Mouse (Mus musculus): ENCODE results near the gene Trim14. TPM values are rescaled to one million over a fixed set of nuclear protein-coding genes. Genes with fewer than 3 reads are reported as not detected.
"Not testable (repeated sequence)": the region's sequence is repeated elsewhere in the genome, so short reads cannot be mapped to it uniquely, and the experiment has no call there.

Gene Trim14
- polyA plus RNA-seq, 1 experiment from 2014 or later, result 3.1 TPM

DNA sequence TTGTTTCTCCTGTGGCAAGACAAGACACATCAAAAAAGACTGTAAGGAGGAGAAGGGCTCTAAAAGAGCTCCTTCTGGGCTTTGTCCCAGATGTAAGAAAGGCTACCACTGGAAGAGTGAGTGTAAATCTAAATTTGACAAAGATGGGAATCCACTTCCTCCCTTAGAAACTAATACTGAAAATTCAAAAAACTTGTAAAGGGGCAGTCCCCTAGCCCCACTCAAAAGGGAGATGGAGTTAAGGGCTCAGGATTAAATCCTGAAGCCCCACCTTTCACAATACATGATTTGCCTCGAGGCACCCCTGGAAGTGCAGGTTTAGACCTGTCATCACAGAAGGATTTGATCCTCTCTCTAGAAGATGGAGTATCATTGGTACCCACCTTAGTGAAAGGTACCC lies 42.3 kb upstream of the Trim14 start:
- 61% methylated on average over 1 of the region's 1 CpGs for WGBS
- Histone ChIP-seq H3K4me2 (no peak overlapping the region), H3K4me1 (ENCODE audit: insufficient read depth) (no peaks in the 10 kb centered on the region), H3K27ac (ENCODE audit: low read depth) (no peak overlapping the region), H3K9ac (no peak overlapping the region), H3K27me3 (ENCODE audit: insufficient read depth, low read length) (no peaks in the 10 kb centered on the region), H3K9me3 (ENCODE audit: low read depth, low read length) (no peaks in the 10 kb centered on the region; the same call in 1 of the 2 replicates), H3K36me3 (ENCODE audit: insufficient read depth) (no peaks in the 10 kb centered on the region), H3K4me3 (ENCODE audit: low read depth, low read length) (no peak overlapping the region)
- TF ChIP-seq CTCF (IDR thresholded peaks at IDR 0.05; ENCODE audit: low read depth), result no peak
- no peak for DNase-seq
- no peak for ATAC-seq (ENCODE audit: insufficient read depth)

GRCm38 (mm10) chr4:46575509-46576284 lies 39.8 kb upstream of the Trim14 start:
- H3K27me3 ChIP-seq (ENCODE audit: insufficient read depth, low read length); H3K9me3 ChIP-seq (ENCODE audit: low read depth, low read length); H3K9ac ChIP-seq; ATAC-seq (ENCODE audit: insufficient read depth); H3K36me3 ChIP-seq (ENCODE audit: insufficient read depth); H3K4me1 ChIP-seq (ENCODE audit: insufficient read depth); DNase-seq; H3K4me3 ChIP-seq (ENCODE audit: low read depth, low read length); H3K27ac ChIP-seq (ENCODE audit: low read depth); H3K4me2 ChIP-seq: not testable (repeated sequence)
- 82% methylated on average over 6 of the region's 10 CpGs for WGBS

DNA sequence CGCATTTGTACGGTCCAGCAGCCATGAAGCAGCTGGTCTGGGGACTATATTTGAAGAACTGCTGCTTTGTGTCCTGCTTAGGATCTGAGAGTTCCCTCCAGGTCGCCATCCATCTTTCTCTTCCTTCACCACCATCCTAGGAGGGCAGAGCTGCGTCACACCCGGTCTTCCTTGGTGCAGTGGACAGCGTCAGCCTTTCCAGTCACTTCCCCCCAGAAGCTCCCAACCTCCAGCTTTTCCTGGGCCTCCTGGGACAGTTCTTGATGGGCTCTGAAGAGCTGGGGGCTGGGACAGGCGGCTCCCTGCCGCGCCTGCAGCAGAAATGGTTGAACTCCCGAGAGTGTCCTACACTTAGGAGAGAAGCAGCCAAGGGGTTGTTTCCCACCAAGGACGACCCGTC lies 38.9 kb upstream of the Trim14 start:
- Histone ChIP-seq H3K4me1 (ENCODE audit: insufficient read depth) (no peaks in the 10 kb centered on the region), H3K9ac (no peak overlapping the region), H3K4me3 (ENCODE audit: low read depth, low read length) (no peak overlapping the region), H3K4me2 (no peak overlapping the region), H3K36me3 (ENCODE audit: insufficient read depth) (no peaks in the 10 kb centered on the region), H3K27ac (ENCODE audit: low read depth) (no peak overlapping the region), H3K9me3 (ENCODE audit: low read depth, low read length) (no peaks in the 10 kb centered on the region; the same call in 1 of the 2 replicates), H3K27me3 (ENCODE audit: insufficient read depth, low read length) (no peaks in the 10 kb centered on the region)
- no peak for ATAC-seq (ENCODE audit: insufficient read depth)
- WGBS, result 56% methylated on average over 10 of the region's 12 CpGs
- no peak for TF ChIP-seq CTCF (IDR thresholded peaks at IDR 0.05; ENCODE audit: low read depth)
- no peak for DNase-seq

- Histone ChIP-seq H3K9me3 (ENCODE audit: low read depth, low read length) (no peaks in the 10 kb centered on the region; the same call in 1 of the 2 replicates), H3K4me3 (ENCODE audit: low read depth, low read length) (no peak overlapping the region), H3K9ac (no peak overlapping the region), H3K4me2 (no peak overlapping the region), H3K4me1 (ENCODE audit: insufficient read depth) (no peaks in the 10 kb centered on the region), H3K36me3 (ENCODE audit: insufficient read depth) (no peaks in the 10 kb centered on the region), H3K27ac (ENCODE audit: low read depth) (no peak overlapping the region), H3K27me3 (ENCODE audit: insufficient read depth, low read length) (no peaks in the 10 kb centered on the region)
- no peak for TF ChIP-seq CTCF (IDR thresholded peaks at IDR 0.05; ENCODE audit: low read depth)
- DNase-seq (no peak), ATAC-seq (ENCODE audit: insufficient read depth) (no peak)
- 30% methylated on average over 9 of the region's 9 CpGs for WGBS
Measured at GRCm38 (mm10) chr4:46574024-46574753, 38.2 kb upstream of the Trim14 start.

DNA sequence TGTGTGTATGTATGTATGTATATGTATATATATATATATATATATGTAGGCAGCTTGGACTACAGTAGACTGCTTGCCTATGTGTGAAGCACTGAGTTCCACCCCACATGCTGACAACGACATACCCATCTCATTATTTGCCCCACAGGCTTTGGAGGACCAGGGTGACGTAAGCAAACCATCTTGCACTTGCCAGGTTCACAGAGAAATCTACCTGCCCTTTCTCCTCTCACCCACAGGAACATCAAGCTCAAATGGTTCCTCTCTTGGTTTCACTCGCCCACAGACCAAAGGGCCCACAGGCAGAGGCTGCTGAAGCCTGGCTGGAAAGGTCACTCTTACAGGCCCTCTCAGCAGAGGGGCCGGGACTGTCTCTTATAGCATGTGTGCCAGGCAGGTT lies 36.7 kb upstream of the Trim14 start:
- WGBS, result 72% methylated on average over 4 of the region's 4 CpGs
- no peak overlapping the region for H3K4me2 ChIP-seq
- no peak for TF ChIP-seq CTCF (IDR thresholded peaks at IDR 0.05; ENCODE audit: low read depth)
- no peaks in the 10 kb centered on the region for H3K4me1 ChIP-seq (ENCODE audit: insufficient read depth)
- DNase-seq, result no peak
- H3K27me3 ChIP-seq (ENCODE audit: insufficient read depth, low read length), result no peaks in the 10 kb centered on the region
- no peak overlapping the region for H3K9ac ChIP-seq
- H3K9me3 ChIP-seq (ENCODE audit: low read depth, low read length), result no peaks in the 10 kb centered on the region; the same call in 1 of the 2 replicates
- H3K36me3 ChIP-seq (ENCODE audit: insufficient read depth), result no peaks in the 10 kb centered on the region
- no peak for ATAC-seq (ENCODE audit: insufficient read depth)
- no peak overlapping the region for H3K27ac ChIP-seq (ENCODE audit: low read depth)
- no peak overlapping the region for H3K4me3 ChIP-seq (ENCODE audit: low read depth, low read length)

DNA sequence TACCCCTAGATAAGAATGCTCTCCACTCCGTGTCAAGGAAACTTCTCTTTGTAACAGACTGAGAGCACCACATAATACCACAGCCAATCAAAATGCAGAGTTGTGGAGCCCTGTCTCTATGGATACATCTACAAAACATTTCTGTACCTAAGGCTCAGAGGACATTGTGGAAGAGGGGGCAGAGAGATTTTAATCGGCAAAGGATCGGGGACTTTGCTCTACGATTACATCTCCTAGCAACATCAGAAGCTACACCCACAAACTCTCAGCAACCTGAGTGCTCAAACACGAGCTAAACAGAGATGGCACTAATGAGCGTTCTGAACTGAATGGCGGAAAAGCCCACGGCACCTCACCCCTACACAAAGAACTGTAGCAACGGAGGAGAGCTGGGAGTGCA lies 35.8 kb upstream of the Trim14 start:
- H3K9ac ChIP-seq, result no peak overlapping the region
- H3K27ac ChIP-seq (ENCODE audit: low read depth), result no peak overlapping the region
- no peak for TF ChIP-seq CTCF (IDR thresholded peaks at IDR 0.05; ENCODE audit: low read depth)
- H3K27me3 ChIP-seq (ENCODE audit: insufficient read depth, low read length), result no peaks in the 10 kb centered on the region
- no peak for DNase-seq
- 89% methylated on average over 9 of the region's 9 CpGs for WGBS
- H3K4me3 ChIP-seq (ENCODE audit: low read depth, low read length), result no peak overlapping the region
- H3K4me2 ChIP-seq, result no peak overlapping the region
- H3K4me1 ChIP-seq (ENCODE audit: insufficient read depth), result no peaks in the 10 kb centered on the region
- H3K9me3 ChIP-seq (ENCODE audit: low read depth, low read length), result no peaks in the 10 kb centered on the region; the same call in 1 of the 2 replicates
- no peak for ATAC-seq (ENCODE audit: insufficient read depth)
- no peaks in the 10 kb centered on the region for H3K36me3 ChIP-seq (ENCODE audit: insufficient read depth)

DNA sequence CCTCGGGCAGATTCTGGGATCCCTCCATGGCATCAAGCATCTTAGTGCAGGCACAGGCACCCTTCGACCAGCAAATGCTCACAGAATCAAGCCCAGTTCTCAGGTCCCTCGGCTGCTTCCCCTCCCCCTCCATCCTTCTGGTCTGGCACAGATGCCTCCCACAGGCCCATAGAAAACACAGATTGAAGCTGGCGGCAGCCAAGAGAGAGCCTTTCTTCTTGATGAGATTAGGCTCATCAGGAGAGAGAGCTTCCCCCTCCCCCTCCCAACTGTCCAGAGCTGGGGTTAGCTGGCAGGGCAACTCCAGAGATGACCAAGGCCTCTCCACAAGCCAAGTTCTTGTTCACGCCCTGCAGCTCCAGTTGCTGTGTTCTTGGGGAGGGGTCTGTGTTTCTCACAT lies 33.7 kb upstream of the Trim14 start:
- no peak overlapping the region for H3K4me3 ChIP-seq (ENCODE audit: low read depth, low read length)
- H3K4me1 ChIP-seq (ENCODE audit: insufficient read depth), result no peaks in the 10 kb centered on the region
- no peak overlapping the region for H3K27ac ChIP-seq (ENCODE audit: low read depth)
- TF ChIP-seq CTCF (IDR thresholded peaks at IDR 0.05; ENCODE audit: low read depth), result no peak
- H3K36me3 ChIP-seq (ENCODE audit: insufficient read depth), result no peaks in the 10 kb centered on the region
- DNase-seq (no peak), ATAC-seq (ENCODE audit: insufficient read depth) (no peak)
- no peaks in the 10 kb centered on the region for H3K27me3 ChIP-seq (ENCODE audit: insufficient read depth, low read length)
- H3K9me3 ChIP-seq (ENCODE audit: low read depth, low read length), result no peaks in the 10 kb centered on the region
- WGBS, result 35% methylated on average over 5 of the region's 5 CpGs
- H3K4me2 ChIP-seq, result no peak overlapping the region
- no peak overlapping the region for H3K9ac ChIP-seq

All from lung, embryonic 14.5 days (tissue).